Mouse (Mus musculus) spleen, adult 2 months (tissue): Measurements from ENCODE around the gene Snrpf.

Experiments
- CTCF ChIP-seq: fragments of 200-500 bp; IDR thresholded peaks from 2 replicates; pipeline ENCODE4 v1.5.1; 2011; ENCODE audit warnings: mild to moderate bottlenecking, inconsistent platforms; ENCODE audit not compliant: insufficient read depth, insufficient read length, insufficient replicate concordance; ENCODE audit errors: extremely low read depth
- POLR2A ChIP-seq: fragments of 200-500 bp; IDR thresholded peaks from 2 replicates; pipeline ENCODE4 v1.6.1; 2011; ENCODE audit warnings: low read depth, low read length, inconsistent platforms

GRCm38 (mm10) chr10:93632086-93632485 is 42.6 kb upstream of the Snrpf start:
- TF ChIP-seq POLR2A (no peak), CTCF (no peak)
